Mouse (Mus musculus): ENCODE measurements around the gene B4galt3. TPM values are rescaled to one million over a fixed set of nuclear protein-coding genes. Genes with fewer than 3 reads are reported as not detected.
"Not testable (repeated sequence)": the region's sequence is repeated elsewhere in the genome, so short reads cannot be mapped to it uniquely, and the experiment has no call there.

The B4galt3 gene
- polyA plus RNA-seq, 1 experiment from 2014 or later, result 50.6 TPM

DNA sequence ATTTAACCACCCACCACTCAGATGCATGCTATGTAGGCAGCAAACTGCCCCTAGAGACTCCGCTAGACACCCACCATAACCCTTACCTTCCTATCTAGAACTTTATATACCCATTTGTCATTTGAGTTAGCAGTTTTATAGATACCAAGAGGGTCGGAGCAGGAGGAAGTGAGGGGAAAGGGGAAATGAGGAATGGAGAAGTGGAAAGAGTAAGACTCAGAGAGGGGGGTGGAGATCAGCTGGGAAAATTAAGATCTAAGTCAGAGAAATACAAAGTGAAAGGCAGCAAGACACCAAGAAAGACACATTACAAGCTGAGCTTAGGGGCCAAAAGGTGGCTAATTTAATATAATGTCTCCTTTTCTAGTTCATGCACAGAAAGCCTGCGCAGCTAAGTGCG lies 35.6 kb upstream of the B4galt3 start:
- no peaks in the 10 kb centered on the region for H3K27me3 ChIP-seq (replicated peaks; ENCODE audit: control insufficient read depth, insufficient read depth, low read length)
- ATAC-seq (replicated peaks; ENCODE audit: low FRiP score), result no peak
- H3K4me3 ChIP-seq (ENCODE audit: low read depth, low read length), result no peak overlapping the region
- H3K27ac ChIP-seq (ENCODE audit: low read depth, low read length), result no peak overlapping the region
- DNase-seq (ENCODE audit: low spot score), result no peak
- 76% methylated on average over 4 of the region's 4 CpGs for WGBS
- no peak overlapping the region for H3K9ac ChIP-seq (ENCODE audit: low read depth, low read length)
- peak overlapping the region; percentile 12 for H3K4me2 ChIP-seq
- H3K4me1 ChIP-seq (replicated peaks; ENCODE audit: control insufficient read depth, insufficient read depth, low read length), result peaks cover 32% of the 10 kb centered on the region
- peaks cover 44% of the 10 kb centered on the region for H3K36me3 ChIP-seq (ENCODE audit: control insufficient read depth, insufficient read depth, low read length)
- H3K9me3 ChIP-seq (ENCODE audit: control insufficient read depth, low read length), result no peaks in the 10 kb centered on the region

DNA sequence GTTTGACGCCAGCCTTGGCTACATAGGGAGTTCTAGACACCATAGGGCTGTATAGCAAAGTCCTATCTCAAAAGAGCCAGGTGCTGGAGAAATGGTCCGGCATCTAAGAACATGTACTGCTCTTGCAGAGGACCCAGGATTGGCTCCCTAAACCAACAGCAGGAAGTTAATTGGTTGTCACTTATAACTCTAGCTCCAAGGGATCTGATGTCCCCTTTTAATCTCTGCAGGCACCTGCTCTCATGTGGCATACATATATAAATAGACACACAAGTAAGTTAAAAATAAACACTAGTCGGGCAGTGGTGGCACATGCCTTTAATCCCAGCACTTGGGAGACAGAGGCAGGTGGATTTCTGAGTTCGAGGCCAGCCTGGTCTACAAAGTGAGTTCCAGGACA lies 34.3 kb upstream of the B4galt3 start:
- WGBS, result 81% methylated on average over 4 of the region's 4 CpGs
- peaks cover 30% of the 10 kb centered on the region for H3K4me1 ChIP-seq (replicated peaks; ENCODE audit: control insufficient read depth, insufficient read depth, low read length)
- no peak for DNase-seq (ENCODE audit: low spot score)

DNA sequence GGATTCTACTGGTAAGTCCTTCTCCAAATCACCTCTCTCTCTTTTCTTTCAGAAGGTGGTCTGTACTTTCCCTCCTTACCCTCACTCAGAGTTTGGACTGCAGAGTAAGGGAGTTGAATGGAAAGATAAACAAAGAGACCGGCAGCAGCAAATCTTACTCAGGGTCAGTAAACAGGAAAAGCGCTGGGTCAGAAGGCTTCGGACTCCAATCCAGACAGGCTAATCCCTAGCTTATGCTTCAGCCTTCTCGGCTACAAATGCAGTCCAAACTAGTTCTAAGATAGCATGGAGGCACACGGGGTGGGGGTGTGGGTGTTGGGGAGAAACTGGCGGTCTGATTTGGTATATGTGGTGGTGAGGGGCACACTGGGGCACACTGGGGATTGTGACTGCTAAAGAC lies 32.7 kb upstream of the B4galt3 start:
- H3K4me2 ChIP-seq, result no peak overlapping the region
- H3K4me1 ChIP-seq (replicated peaks; ENCODE audit: control insufficient read depth, insufficient read depth, low read length), result peaks cover 23% of the 10 kb centered on the region
- no peak overlapping the region for H3K4me3 ChIP-seq (ENCODE audit: low read depth, low read length)
- no peaks in the 10 kb centered on the region for H3K9me3 ChIP-seq (ENCODE audit: control insufficient read depth, low read length)
- H3K36me3 ChIP-seq (ENCODE audit: control insufficient read depth, insufficient read depth, low read length), result peaks cover 60% of the 10 kb centered on the region
- DNase-seq (ENCODE audit: low spot score) (no peak), ATAC-seq (replicated peaks; ENCODE audit: low FRiP score) (no peak)
- H3K27ac ChIP-seq (ENCODE audit: low read depth, low read length), result no peak overlapping the region
- 69% methylated on average over 6 of the region's 6 CpGs for WGBS
- no peak overlapping the region for H3K9ac ChIP-seq (ENCODE audit: low read depth, low read length)
- no peaks in the 10 kb centered on the region for H3K27me3 ChIP-seq (replicated peaks; ENCODE audit: control insufficient read depth, insufficient read depth, low read length)

More for the DNA sequence above, 34.3 kb upstream of the B4galt3 start:
- Histone ChIP-seq H3K9ac (ENCODE audit: low read depth, low read length) (no peak overlapping the region), H3K36me3 (ENCODE audit: control insufficient read depth, insufficient read depth, low read length) (peaks cover 51% of the 10 kb centered on the region), H3K4me2 (no peak overlapping the region), H3K4me3 (ENCODE audit: low read depth, low read length) (no peak overlapping the region), H3K27ac (ENCODE audit: low read depth, low read length) (no peak overlapping the region), H3K9me3 (ENCODE audit: control insufficient read depth, low read length) (no peaks in the 10 kb centered on the region), H3K27me3 (replicated peaks; ENCODE audit: control insufficient read depth, insufficient read depth, low read length) (no peaks in the 10 kb centered on the region)
- no peak for ATAC-seq (replicated peaks; ENCODE audit: low FRiP score)

- H3K4me1 ChIP-seq (replicated peaks; ENCODE audit: control insufficient read depth, insufficient read depth, low read length), result peaks cover 13% of the 10 kb centered on the region
- H3K9me3 ChIP-seq (ENCODE audit: control insufficient read depth, low read length), result no peaks in the 10 kb centered on the region
- no peak overlapping the region for H3K4me3 ChIP-seq (ENCODE audit: low read depth, low read length)
- H3K27me3 ChIP-seq (replicated peaks; ENCODE audit: control insufficient read depth, insufficient read depth, low read length), result no peaks in the 10 kb centered on the region
- no peak for DNase-seq (ENCODE audit: low spot score)
- ATAC-seq (replicated peaks; ENCODE audit: low FRiP score), result peak; percentile 69
- peaks cover 68% of the 10 kb centered on the region for H3K36me3 ChIP-seq (ENCODE audit: control insufficient read depth, insufficient read depth, low read length)
- H3K4me2 ChIP-seq, result no peak overlapping the region
- H3K9ac ChIP-seq (ENCODE audit: low read depth, low read length), result no peak overlapping the region
- no peak overlapping the region for H3K27ac ChIP-seq (ENCODE audit: low read depth, low read length)
- WGBS, result 72% methylated on average over 14 of the region's 14 CpGs
These were observed 31.7 kb upstream of the B4galt3 start for GRCm38 (mm10) chr1:171238463-171238862.

DNA sequence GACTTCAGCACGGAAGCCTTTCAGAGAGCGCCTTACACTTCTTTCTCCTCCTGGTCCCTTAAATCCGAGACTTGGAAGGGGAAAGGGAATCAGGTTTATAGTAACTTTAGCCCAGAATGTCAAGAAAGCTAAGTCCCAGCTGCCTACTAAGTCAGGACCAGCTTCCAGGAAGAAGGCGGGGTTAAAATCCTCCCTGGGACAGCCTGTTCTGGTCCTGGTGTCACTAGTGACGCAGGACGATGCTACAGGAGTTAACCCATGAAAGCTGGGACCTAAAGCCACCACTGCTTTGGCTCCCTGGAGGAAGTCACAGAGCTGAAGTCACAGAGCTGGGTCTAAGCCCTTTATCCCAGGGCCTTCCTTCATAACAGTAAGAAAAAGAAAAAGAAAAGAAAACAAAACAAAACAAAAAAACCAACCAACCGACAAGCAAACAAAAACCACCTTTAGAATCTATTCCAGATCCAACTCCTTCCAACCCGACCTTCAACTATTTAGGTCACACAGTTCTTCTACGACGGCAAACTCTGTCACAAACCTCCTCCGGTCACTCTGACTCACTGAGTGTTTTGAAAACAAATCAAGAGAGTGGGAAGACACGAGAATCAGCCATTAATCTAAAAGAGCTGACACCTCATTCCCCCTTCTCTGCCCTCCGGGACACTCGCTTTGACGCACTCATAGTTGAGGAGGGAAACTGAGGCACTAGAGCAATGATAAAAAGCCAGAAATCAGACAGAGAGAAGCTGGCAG lies 30.0 kb upstream of the B4galt3 start:
- WGBS, result 84% methylated on average over 15 of the region's 15 CpGs
- Histone ChIP-seq H3K27ac (ENCODE audit: low read depth, low read length) (no peak overlapping the region), H3K36me3 (ENCODE audit: control insufficient read depth, insufficient read depth, low read length) (peaks cover 63% of the 10 kb centered on the region), H3K9me3 (ENCODE audit: control insufficient read depth, low read length) (no peaks in the 10 kb centered on the region), H3K27me3 (replicated peaks; ENCODE audit: control insufficient read depth, insufficient read depth, low read length) (no peaks in the 10 kb centered on the region), H3K9ac (ENCODE audit: low read depth, low read length) (no peak overlapping the region), H3K4me3 (ENCODE audit: low read depth, low read length) (no peak overlapping the region), H3K4me1 (replicated peaks; ENCODE audit: control insufficient read depth, insufficient read depth, low read length) (no peaks in the 10 kb centered on the region; the same call in 1 of the 2 replicates), H3K4me2 (no peak overlapping the region)
- no peak for DNase-seq (ENCODE audit: low spot score)
- ATAC-seq (replicated peaks; ENCODE audit: low FRiP score), result no peak

GRCm38 (mm10) chr1:171240911-171241310 lies 29.2 kb upstream of the B4galt3 start:
- H3K27me3 ChIP-seq (replicated peaks; ENCODE audit: control insufficient read depth, insufficient read depth, low read length), result no peaks in the 10 kb centered on the region
- no peak overlapping the region for H3K9ac ChIP-seq (ENCODE audit: low read depth, low read length)
- H3K4me3 ChIP-seq (ENCODE audit: low read depth, low read length), result no peak overlapping the region
- peaks cover 7% of the 10 kb centered on the region for H3K4me1 ChIP-seq (replicated peaks; ENCODE audit: control insufficient read depth, insufficient read depth, low read length)
- DNase-seq (ENCODE audit: low spot score) (no peak), ATAC-seq (replicated peaks; ENCODE audit: low FRiP score) (no peak)
- WGBS, result 92% methylated on average over 10 of the region's 10 CpGs
- H3K9me3 ChIP-seq (ENCODE audit: control insufficient read depth, low read length), result no peaks in the 10 kb centered on the region
- no peak overlapping the region for H3K4me2 ChIP-seq
- no peak overlapping the region for H3K27ac ChIP-seq (ENCODE audit: low read depth, low read length)
- H3K36me3 ChIP-seq (ENCODE audit: control insufficient read depth, insufficient read depth, low read length), result peaks cover 61% of the 10 kb centered on the region

- Histone ChIP-seq H3K4me1 (replicated peaks; ENCODE audit: control insufficient read depth, insufficient read depth, low read length) (peaks cover 11% of the 10 kb centered on the region), H3K36me3 (ENCODE audit: control insufficient read depth, insufficient read depth, low read length) (peaks cover 53% of the 10 kb centered on the region)
- not testable (repeated sequence) for H3K27me3 ChIP-seq (replicated peaks; ENCODE audit: control insufficient read depth, insufficient read depth, low read length); H3K4me3 ChIP-seq (ENCODE audit: low read depth, low read length); DNase-seq (ENCODE audit: low spot score); H3K9ac ChIP-seq (ENCODE audit: low read depth, low read length); H3K27ac ChIP-seq (ENCODE audit: low read depth, low read length); H3K9me3 ChIP-seq (ENCODE audit: control insufficient read depth, low read length); ATAC-seq (replicated peaks; ENCODE audit: low FRiP score); H3K4me2 ChIP-seq
- WGBS, result 90% methylated on average over 12 of the region's 12 CpGs
These were observed 28.2 kb upstream of the B4galt3 start for GRCm38 (mm10) chr1:171241952-171242351.

GRCm38 (mm10) chr1:171245353-171245752 lies 24.8 kb upstream of the B4galt3 start:
- H3K36me3 ChIP-seq (ENCODE audit: control insufficient read depth, insufficient read depth, low read length), result peaks cover 26% of the 10 kb centered on the region
- peaks cover 23% of the 10 kb centered on the region for H3K4me1 ChIP-seq (replicated peaks; ENCODE audit: control insufficient read depth, insufficient read depth, low read length)
- H3K4me3 ChIP-seq (ENCODE audit: low read depth, low read length), result no peak overlapping the region
- peak overlapping the region; percentile 75 for H3K4me2 ChIP-seq
- H3K27me3 ChIP-seq (replicated peaks; ENCODE audit: control insufficient read depth, insufficient read depth, low read length), result no peaks in the 10 kb centered on the region
- 0 out of 2 replicates have a peak overlapping the region, but pooled peaks have one; percentile 92 for H3K9ac ChIP-seq (ENCODE audit: low read depth, low read length)
- WGBS, result 90% methylated on average over 8 of the region's 8 CpGs
- H3K27ac ChIP-seq (ENCODE audit: low read depth, low read length), result no peak overlapping the region
- DNase-seq (ENCODE audit: low spot score) (no peak), ATAC-seq (replicated peaks; ENCODE audit: low FRiP score) (no peak)
- no peaks in the 10 kb centered on the region for H3K9me3 ChIP-seq (ENCODE audit: control insufficient read depth, low read length)

Data from liver, embryonic 11.5 days (tissue).